Mouse (Mus musculus) myocyte (in vitro differentiated cells): ENCODE measurements around the gene Olfr543.

ENCODE experiments used
- E2F4 ChIP-seq: IDR thresholded peaks from one replicate; pipeline ENCODE4 v1.6.1; 2011; ENCODE audit warnings: mild to moderate bottlenecking, control low read depth, moderate library complexity; ENCODE audit not compliant: insufficient read depth
- MAX ChIP-seq: IDR thresholded peaks from one replicate; pipeline ENCODE4 v1.6.1; 2011; ENCODE audit warnings: low read depth, mild to moderate bottlenecking, control low read depth
- MYOG ChIP-seq, 3 experiments: IDR thresholded peaks; one replicate each; pipeline ENCODE4 v1.6.1; 2011; ENCODE audit warnings: control low read depth in 2 of 3, low read depth in 2 of 3, mild to moderate bottlenecking in 2 of 3; ENCODE audit not compliant: insufficient read length in 2 of 3, control insufficient read depth in 1 of 3, insufficient read depth in 1 of 3
- POLR2A ChIP-seq: IDR thresholded peaks from one replicate; pipeline ENCODE4 v1.6.1; 2011; ENCODE audit warnings: low read depth, mild to moderate bottlenecking, control low read depth, moderate library complexity; ENCODE audit not compliant: insufficient read length
- POLR2AphosphoS2 ChIP-seq: IDR thresholded peaks from one replicate; pipeline ENCODE4 v1.6.1; 2011; ENCODE audit warnings: low read depth, control low read depth; ENCODE audit not compliant: insufficient read length
- REST ChIP-seq: IDR thresholded peaks from one replicate; pipeline ENCODE4 v1.6.1; 2011; ENCODE audit warnings: mild to moderate bottlenecking, control low read depth, moderate library complexity; ENCODE audit not compliant: insufficient read depth, insufficient read length
- TCF12 ChIP-seq: IDR thresholded peaks from one replicate; pipeline ENCODE4 v1.6.1; 2011; ENCODE audit warnings: mild to moderate bottlenecking, control low read depth; ENCODE audit not compliant: poor library complexity, insufficient read depth, severe bottlenecking
- TCF3 ChIP-seq: IDR thresholded peaks from one replicate; pipeline ENCODE4 v1.6.1; 2011; ENCODE audit warnings: low read depth, control low read depth; ENCODE audit not compliant: insufficient read length
- USF1 ChIP-seq: IDR thresholded peaks from one replicate; pipeline ENCODE4 v1.6.1; 2011; ENCODE audit warnings: low read depth, mild to moderate bottlenecking, control low read depth, moderate library complexity

GRCm38 (mm10) chr7:102501986-102502385 lies 20.5 kb upstream of the Olfr543 start:
- TF ChIP-seq POLR2AphosphoS2 (no peak), E2F4 (no peak), POLR2A (no peak), MAX (no peak), TCF3 (no peak), TCF12 (no peak), USF1 (no peak), MYOG (IDR thresholded peaks at IDR 0.05; ENCODE audit: control insufficient read depth in 1 of 3, insufficient read depth in 1 of 3, insufficient read length in 2 of 3, low read depth in 2 of 3) (no peak), REST (no peak)
